Mouse (Mus musculus) heart, embryonic 14.5 days (tissue): Measurements from ENCODE around the gene Gm11146. TPM values are rescaled to one million over a fixed set of nuclear protein-coding genes. Genes with fewer than 3 reads are reported as not detected.

ENCODE experiments used
- ATAC-seq: fragments of 200-750 bp; cut with Nextera tagmentation; 2 replicates; pipeline ENCODE4 v1.8.0; 2017; ENCODE audit warnings: low read depth, moderate TSS enrichment; ENCODE audit not compliant: insufficient number of reproducible peaks, insufficient read depth, low FRiP score
- H3K27ac ChIP-seq, 2 experiments: fragments of 200-500 bp in 1 of 2; fragments of 300-500 bp in 1 of 2; sonication (generic) in 1 of 2; replicated peaks in 1 of 2; 2 replicates each; pipeline ENCODE4 v1.5.1; 2012 to 2014; ENCODE audit warnings: low read depth in 2 of 2, low read length in 2 of 2, control low read depth in 1 of 2, mild to moderate bottlenecking in 1 of 2, mixed read lengths in 1 of 2; ENCODE audit not compliant: control insufficient read depth in 1 of 2, insufficient read depth in 1 of 2
- H3K27me3 ChIP-seq: fragments of 300-500 bp; sonication (generic); 2 replicates; pipeline ENCODE4 v1.6.1; 2014; ENCODE audit warnings: mild to moderate bottlenecking, low read length, control low read depth; ENCODE audit not compliant: control insufficient read depth, insufficient read depth
- H3K36me3 ChIP-seq: fragments of 300-500 bp; sonication (generic); 2 replicates; pipeline ENCODE4 v1.6.1; 2014; ENCODE audit warnings: mild to moderate bottlenecking, control low read depth, low read length, mixed read lengths; ENCODE audit not compliant: control insufficient read depth, insufficient read depth
- H3K4me1 ChIP-seq, 2 experiments: fragments of 200-500 bp in 1 of 2; fragments of 300-500 bp in 1 of 2; sonication (generic) in 1 of 2; 2 replicates each; pipeline ENCODE4 v1.6.1; 2012 to 2014; ENCODE audit warnings: low read length in 2 of 2, control low read depth in 1 of 2, mixed read lengths in 1 of 2; ENCODE audit not compliant: control insufficient read depth in 2 of 2, insufficient read depth in 2 of 2
- H3K4me2 ChIP-seq: fragments of 300-500 bp; sonication (generic); 2 replicates; pipeline ENCODE4 v1.6.1; 2014; ENCODE audit warnings: mild to moderate bottlenecking, low read length
- H3K4me3 ChIP-seq, 2 experiments: fragments of 200-500 bp in 1 of 2; fragments of 300-500 bp in 1 of 2; sonication (generic) in 1 of 2; 2 replicates each; pipeline ENCODE4 v1.5.1; 2012 to 2014; ENCODE audit warnings: low read length in 2 of 2, mild to moderate bottlenecking in 2 of 2, control low read depth in 1 of 2, low read depth in 1 of 2, moderate library complexity in 1 of 2; ENCODE audit not compliant: control insufficient read depth in 1 of 2, insufficient read depth in 1 of 2
- H3K9ac ChIP-seq: fragments of 300-500 bp; sonication (generic); 2 replicates; pipeline ENCODE4 v1.6.1; 2014; ENCODE audit warnings: mild to moderate bottlenecking, low read length
- H3K9me3 ChIP-seq: fragments of 300-500 bp; sonication (generic); 2 replicates; pipeline ENCODE4 v1.6.1; 2016; ENCODE audit warnings: low read length, control low read depth; ENCODE audit not compliant: control insufficient read depth
- WGBS: fragments of 180-500 bp; shearing (Covaris S2); extraction: QIAGEN DNeasy Blood & Tissue Kit; methylation state at CpG from one replicate; pipeline ENCODE4 v1.1.7; 2014; 5-methylcytosine and 5-hydroxymethylcytosine counted together
- polyA plus RNA-seq: library from polyadenylated mRNA; unstranded; fragments of >200 nt; fragmentation: Nextera tagmentation; extraction: Ambion mirVana; gene quantifications from 2 replicates; pipeline ENCODE4 v1.2.1, GENCODE M21; 2014

Gene Gm11146
- not detected in 2 replicates for polyA plus RNA-seq

DNA sequence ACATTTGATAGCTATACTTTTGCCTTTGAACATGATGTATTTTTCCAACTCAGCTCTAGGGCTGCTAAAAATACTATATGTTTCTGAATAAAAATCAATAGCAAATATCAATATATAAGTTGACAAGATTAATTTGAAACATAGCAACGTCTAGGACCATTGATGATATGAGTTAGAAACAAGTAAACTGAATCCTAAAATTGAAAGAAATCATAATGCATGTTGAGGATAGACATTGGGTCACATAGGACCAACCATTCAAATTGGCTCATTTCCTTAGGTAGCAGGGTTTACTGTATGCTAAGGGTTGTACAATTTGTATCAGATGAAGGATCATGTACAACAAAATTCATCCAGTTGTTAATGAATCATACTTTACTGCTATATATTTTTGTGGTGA, at the start of gene Gm11146:
Gene Gm11146 (minus strand): TSS at position 101 of the 400 bp plus-strand sequence.
- WGBS = 68% methylated on average over 1 of the region's 1 CpGs
- Histone ChIP-seq H3K4me1 (no peaks in the 10 kb centered on the region), H3K4me3 (no peak within 1 kb of the TSS)

DNA sequence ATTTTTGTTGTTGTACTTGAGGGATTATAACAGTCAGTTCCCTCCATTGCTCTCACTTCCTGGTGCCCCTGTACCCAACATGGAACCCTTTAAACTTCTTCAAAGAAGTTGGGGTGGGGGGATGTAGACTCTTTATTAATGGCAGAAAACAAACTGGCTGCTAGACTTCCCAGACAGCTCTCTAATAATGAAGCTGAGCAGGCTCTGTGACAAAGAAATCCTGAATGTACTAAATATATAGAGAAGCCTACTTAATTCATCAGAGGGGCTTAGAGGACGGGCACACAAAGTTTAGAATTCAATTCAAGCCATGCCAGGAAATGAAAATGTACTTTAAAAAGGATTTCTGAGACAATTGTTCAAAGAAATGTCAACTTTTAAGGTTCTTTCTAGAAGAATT, 48.7 kb upstream of the Gm11146 start:
- ATAC-seq = no peak
- H3K4me1 ChIP-seq = no peaks in the 10 kb centered on the region
- H3K27ac ChIP-seq = no peak overlapping the region
- H3K4me2 ChIP-seq = no peak overlapping the region
- 73% methylated on average over 1 of the region's 1 CpGs for WGBS
- no peaks in the 10 kb centered on the region for H3K9me3 ChIP-seq
- H3K27me3 ChIP-seq = no peaks in the 10 kb centered on the region
- H3K4me3 ChIP-seq = no peak overlapping the region
- H3K36me3 ChIP-seq = no peaks in the 10 kb centered on the region; the same call in 1 of the 2 replicates
- no peak overlapping the region for H3K9ac ChIP-seq

More for the DNA sequence above, at the start of gene Gm11146:
- peaks cover 3% of the 10 kb centered on the region; the same call in 1 of the 2 replicates for H3K36me3 ChIP-seq
- H3K27ac ChIP-seq = no peak within 1 kb of the TSS
- no peak within 1 kb of the TSS for H3K9ac ChIP-seq
- no peak for ATAC-seq
- no peaks in the 10 kb centered on the region for H3K9me3 ChIP-seq
- H3K4me2 ChIP-seq = no peak within 1 kb of the TSS
- no peaks in the 10 kb centered on the region for H3K27me3 ChIP-seq

DNA sequence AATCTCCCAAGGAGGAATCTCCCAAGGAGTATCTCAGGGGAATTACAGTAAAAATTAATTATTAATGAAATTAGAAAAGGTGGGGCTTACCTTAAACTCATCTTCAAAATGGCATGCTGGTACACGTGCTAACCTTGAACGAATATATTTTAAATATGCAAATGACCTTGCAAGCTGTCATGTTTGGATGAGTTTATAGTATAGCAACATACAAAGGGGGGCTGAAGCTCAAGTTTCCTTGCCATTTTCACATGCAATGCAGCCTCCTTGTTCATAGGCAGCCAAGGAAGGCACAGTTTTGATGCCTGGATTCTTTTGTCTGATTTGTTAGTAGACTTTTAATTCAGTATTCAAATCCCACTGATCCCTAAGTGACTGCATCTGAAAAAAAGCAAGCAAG, 47.1 kb upstream of the Gm11146 start:
- WGBS = 79% methylated on average over 2 of the region's 2 CpGs
- no peak for ATAC-seq
- H3K4me3 ChIP-seq = no peak overlapping the region
- no peak overlapping the region for H3K27ac ChIP-seq
- H3K4me2 ChIP-seq = no peak overlapping the region
- no peaks in the 10 kb centered on the region for H3K27me3 ChIP-seq
- H3K9me3 ChIP-seq = no peaks in the 10 kb centered on the region
- no peak overlapping the region for H3K9ac ChIP-seq
- no peaks in the 10 kb centered on the region; the same call in 1 of the 2 replicates for H3K36me3 ChIP-seq
- peaks cover 0 to 2% of the 10 kb centered on the region in 2 experiments; a peak in 1 of 4 replicates for H3K4me1 ChIP-seq

DNA sequence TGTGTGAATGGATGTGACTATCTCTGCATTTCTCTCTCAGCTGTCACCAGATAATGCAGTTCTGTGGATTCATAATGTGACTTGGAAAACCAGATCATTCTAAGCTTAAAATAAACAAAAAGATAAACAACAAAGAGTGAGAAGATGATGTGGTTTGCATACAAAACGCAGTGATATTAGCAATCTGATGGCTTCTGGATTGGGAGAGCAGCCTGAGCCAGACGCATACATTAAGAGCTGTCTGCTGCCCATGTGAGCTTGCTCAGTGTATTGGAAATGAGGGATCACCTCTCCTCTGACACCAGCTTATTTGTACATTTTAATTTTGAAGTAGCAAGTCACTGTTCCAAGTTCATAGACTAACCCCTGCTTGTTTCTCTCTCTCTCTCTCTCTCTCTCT, 46.3 kb upstream of the Gm11146 start:
- WGBS = 58% methylated on average over 2 of the region's 2 CpGs
- Histone ChIP-seq H3K9ac (no peak overlapping the region), H3K4me1 (peaks cover 0 to 6% of the 10 kb centered on the region in 2 experiments; a peak in 2 of 4 replicates), H3K4me3 (no peak overlapping the region), H3K27me3 (no peaks in the 10 kb centered on the region), H3K27ac (no peak overlapping the region), H3K4me2 (no peak overlapping the region), H3K36me3 (no peaks in the 10 kb centered on the region; the same call in 1 of the 2 replicates), H3K9me3 (no peaks in the 10 kb centered on the region)
- no peak for ATAC-seq

DNA sequence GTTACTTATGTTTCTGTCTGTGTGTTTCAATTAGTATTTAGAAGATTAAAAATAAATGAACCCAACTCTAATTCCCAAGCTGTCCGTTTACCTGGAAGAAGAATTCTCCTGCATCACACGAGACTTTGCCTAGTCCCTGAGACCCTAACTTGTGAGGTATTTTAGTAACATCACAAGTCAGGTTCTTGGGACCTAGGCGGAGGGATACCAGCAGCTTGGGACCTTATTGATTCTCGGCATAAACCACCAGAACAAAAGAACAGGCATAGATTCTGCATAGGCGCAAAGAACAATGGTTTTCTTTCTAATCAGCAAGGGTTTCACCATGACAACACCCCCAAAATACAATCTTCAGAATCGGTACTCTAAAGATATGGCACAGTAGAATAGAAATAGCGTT, 44.3 kb upstream of the Gm11146 start:
- Histone ChIP-seq H3K4me3 (no peak overlapping the region), H3K4me1 (peaks cover 2 to 6% of the 10 kb centered on the region in 2 experiments; a peak in 3 of 4 replicates), H3K36me3 (no peaks in the 10 kb centered on the region; the same call in 1 of the 2 replicates), H3K27me3 (no peaks in the 10 kb centered on the region), H3K4me2 (no peak overlapping the region), H3K9ac (no peak overlapping the region), H3K27ac (no peak overlapping the region), H3K9me3 (no peaks in the 10 kb centered on the region)
- ATAC-seq = no peak
- WGBS = 76% methylated on average over 7 of the region's 7 CpGs

DNA sequence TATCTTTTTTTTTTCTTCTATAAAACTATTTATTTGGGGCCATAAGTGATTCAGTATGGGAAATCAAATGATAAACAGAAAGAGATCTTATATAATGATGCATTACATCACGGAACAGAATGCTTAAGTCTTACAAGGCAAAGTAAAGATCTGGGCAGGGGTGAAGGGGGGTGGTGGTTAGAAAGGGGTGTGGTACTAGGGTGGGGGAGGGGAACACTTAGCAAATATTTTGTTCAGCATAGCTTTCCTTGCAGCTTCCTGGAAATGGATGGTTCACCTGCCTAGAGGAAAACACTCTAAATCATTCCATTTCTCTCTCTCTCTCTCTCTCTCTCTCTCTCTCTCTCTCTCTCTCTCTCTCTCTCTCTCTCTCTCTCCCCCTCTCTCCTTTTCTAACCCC, 43.1 kb upstream of the Gm11146 start:
- ATAC-seq = no peak
- Histone ChIP-seq H3K27ac (no peak overlapping the region), H3K36me3 (no peaks in the 10 kb centered on the region; the same call in 1 of the 2 replicates), H3K9ac (no peak overlapping the region), H3K9me3 (no peaks in the 10 kb centered on the region), H3K4me3 (no peak overlapping the region), H3K27me3 (no peaks in the 10 kb centered on the region), H3K4me2 (no peak overlapping the region), H3K4me1 (peaks cover 2 to 6% of the 10 kb centered on the region in 2 experiments; a peak in 3 of 4 replicates)
- WGBS = 76% methylated on average over 1 of the region's 1 CpGs

DNA sequence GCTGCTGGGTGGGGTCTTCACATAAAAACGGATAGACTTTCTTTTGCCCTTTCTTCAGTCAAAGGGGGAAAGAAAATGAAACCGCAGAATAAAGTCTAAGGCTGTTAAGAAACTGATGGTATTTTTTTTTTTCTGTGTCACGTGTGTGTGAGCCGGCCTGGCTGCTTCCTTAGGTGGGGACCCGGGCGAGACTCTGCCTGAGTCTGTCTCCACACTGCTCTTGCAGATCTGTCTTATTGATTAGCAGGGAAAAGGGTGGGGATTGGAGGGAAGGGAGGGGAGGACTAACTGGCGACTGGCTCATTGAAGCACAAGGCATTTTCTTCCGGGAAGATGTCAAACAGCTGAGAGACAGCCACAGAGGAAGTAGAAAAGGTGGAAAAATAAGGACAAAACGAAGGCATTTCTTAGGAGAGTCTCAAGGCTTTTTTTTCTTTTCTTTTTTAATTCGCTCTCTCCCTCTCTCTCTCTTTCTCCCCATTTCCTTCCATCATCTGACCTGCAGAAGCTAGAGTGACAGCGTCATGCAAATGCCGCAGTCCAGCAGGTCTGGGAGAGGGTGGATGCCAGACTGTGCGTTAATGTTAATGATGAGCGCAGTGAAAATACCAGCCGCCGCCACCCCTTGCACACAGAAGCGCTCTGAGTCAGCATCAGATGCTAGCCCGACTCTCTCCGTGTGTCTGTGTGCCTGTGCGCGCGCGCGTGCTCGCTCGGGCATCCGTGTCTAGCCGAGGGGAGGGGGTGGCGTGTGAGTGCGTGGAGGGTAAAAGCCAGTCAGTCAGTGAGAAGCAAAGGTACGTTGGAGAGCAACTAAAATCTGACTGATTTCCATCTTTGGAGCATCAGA, 42.2 kb upstream of the Gm11146 start:
- H3K9me3 ChIP-seq = no peaks in the 10 kb centered on the region
- H3K27me3 ChIP-seq = no peaks in the 10 kb centered on the region
- H3K9ac ChIP-seq = peak overlapping the region; percentile 73
- H3K4me2 ChIP-seq = peak overlapping the region; percentile 87
- peaks cover 2 to 6% of the 10 kb centered on the region in 2 experiments; a peak in 3 of 4 replicates for H3K4me1 ChIP-seq
- no peaks in the 10 kb centered on the region; the same call in 1 of the 2 replicates for H3K36me3 ChIP-seq
- H3K27ac ChIP-seq = peak overlapping the region in 1 of 2 experiments; percentile 61; a peak in 3 of 4 replicates
- H3K4me3 ChIP-seq = peak overlapping the region; percentile 44 to 48
- ATAC-seq = peak; percentile 61
- WGBS = 5% methylated on average over 31 of the region's 31 CpGs
